Mouse (Mus musculus): ENCODE data around the gene Jade3. TPM values are rescaled to one million over a fixed set of nuclear protein-coding genes. Genes with fewer than 3 reads are reported as not detected.

The Jade3 gene
- polyA plus RNA-seq, 1 experiment, result 4.0 TPM

DNA sequence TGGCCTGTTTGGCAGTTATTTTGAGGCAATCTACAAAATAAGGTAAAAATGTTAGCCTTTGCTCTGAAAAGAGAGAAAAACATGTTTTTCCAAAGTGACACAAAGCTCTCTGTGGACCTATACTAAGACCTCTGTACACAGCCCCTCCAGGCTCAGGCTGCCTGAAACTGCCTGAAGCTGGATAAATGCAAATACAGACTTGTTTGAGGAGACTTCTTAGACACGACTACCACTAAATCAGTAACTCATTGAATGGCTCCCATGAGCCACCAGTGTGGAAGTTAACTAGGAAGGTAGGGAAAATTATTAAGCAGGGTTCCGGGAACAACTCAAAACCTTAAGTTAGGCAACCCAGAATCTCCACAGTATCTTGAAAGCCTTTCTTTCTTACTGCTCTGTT, 17.8 kb upstream of the Jade3 start:
- WGBS, result 76% methylated on average over 2 of the region's 2 CpGs
- H3K4me1 ChIP-seq (ENCODE audit: control insufficient read depth, insufficient read depth, low read length), result no peaks in the 10 kb centered on the region
- TF ChIP-seq POLR2A (IDR thresholded peaks at IDR 0.05; ENCODE audit: borderline replicate concordance, control insufficient read depth, low read depth, low read length), result no peak
- TF ChIP-seq CTCF (IDR thresholded peaks at IDR 0.05; ENCODE audit: control insufficient read depth, insufficient read depth, low read length), result no peak
- H3K4me3 ChIP-seq (replicated peaks; ENCODE audit: control insufficient read depth, low read depth, low read length), result no peak overlapping the region
- H3K27ac ChIP-seq (ENCODE audit: control insufficient read depth, insufficient read depth, low read depth, low read length, poor library complexity), result no peak overlapping the region

DNA sequence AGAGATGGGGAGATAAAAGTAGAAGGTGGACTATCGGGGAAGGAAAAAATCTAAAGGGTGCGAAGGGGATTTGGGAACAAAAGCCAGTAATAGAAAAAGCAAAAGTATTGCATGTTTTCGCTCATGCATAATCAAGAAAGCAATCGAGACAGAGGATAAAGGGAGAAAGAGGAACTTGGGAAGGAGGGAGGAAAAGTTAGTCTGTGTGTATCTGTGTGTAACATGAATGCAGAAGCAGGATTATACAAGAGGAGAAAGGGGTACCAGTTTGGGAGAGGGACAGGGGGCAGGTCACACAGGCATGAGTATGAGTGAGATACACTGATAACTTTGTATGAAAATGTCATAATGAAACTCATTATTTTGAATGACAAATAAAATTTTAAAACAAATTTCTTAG, 14.1 kb upstream of the Jade3 start:
- TF ChIP-seq POLR2A (IDR thresholded peaks at IDR 0.05; ENCODE audit: borderline replicate concordance, control insufficient read depth, low read depth, low read length) (no peak), CTCF (IDR thresholded peaks at IDR 0.05; ENCODE audit: control insufficient read depth, insufficient read depth, low read length) (no peak)
- no peak overlapping the region for H3K27ac ChIP-seq (ENCODE audit: control insufficient read depth, insufficient read depth, low read depth, low read length, poor library complexity)
- no peak overlapping the region for H3K4me3 ChIP-seq (replicated peaks; ENCODE audit: control insufficient read depth, low read depth, low read length)
- WGBS, result 59% methylated on average over 4 of the region's 4 CpGs
- no peaks in the 10 kb centered on the region for H3K4me1 ChIP-seq (ENCODE audit: control insufficient read depth, insufficient read depth, low read length)

DNA sequence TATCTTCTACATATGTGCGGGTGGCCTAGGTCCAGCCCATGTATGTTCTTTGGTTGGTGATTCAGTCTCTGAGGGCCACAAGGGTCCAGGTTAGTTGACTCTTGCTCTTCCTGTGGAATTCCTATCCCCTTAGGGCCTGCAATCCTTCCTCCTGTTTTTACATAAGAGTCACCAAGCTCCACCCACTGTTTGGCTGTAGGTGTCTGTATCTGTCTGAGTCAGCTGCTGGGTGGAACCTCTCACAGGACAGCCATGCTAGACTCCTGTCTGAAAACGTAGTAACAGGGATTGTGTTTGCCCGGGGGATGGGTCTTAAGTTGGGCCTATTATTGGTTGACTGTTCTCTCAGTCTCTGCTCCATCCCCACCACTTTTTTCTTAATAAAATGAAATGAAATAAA, 13.3 kb upstream of the Jade3 start:
- no peak overlapping the region for H3K27ac ChIP-seq (ENCODE audit: control insufficient read depth, insufficient read depth, low read depth, low read length, poor library complexity)
- TF ChIP-seq CTCF (IDR thresholded peaks at IDR 0.05; ENCODE audit: control insufficient read depth, insufficient read depth, low read length) (no peak), POLR2A (IDR thresholded peaks at IDR 0.05; ENCODE audit: borderline replicate concordance, control insufficient read depth, low read depth, low read length) (no peak)
- H3K4me1 ChIP-seq (ENCODE audit: control insufficient read depth, insufficient read depth, low read length), result no peaks in the 10 kb centered on the region
- 79% methylated on average over 3 of the region's 3 CpGs for WGBS
- no peak overlapping the region for H3K4me3 ChIP-seq (replicated peaks; ENCODE audit: control insufficient read depth, low read depth, low read length)

DNA sequence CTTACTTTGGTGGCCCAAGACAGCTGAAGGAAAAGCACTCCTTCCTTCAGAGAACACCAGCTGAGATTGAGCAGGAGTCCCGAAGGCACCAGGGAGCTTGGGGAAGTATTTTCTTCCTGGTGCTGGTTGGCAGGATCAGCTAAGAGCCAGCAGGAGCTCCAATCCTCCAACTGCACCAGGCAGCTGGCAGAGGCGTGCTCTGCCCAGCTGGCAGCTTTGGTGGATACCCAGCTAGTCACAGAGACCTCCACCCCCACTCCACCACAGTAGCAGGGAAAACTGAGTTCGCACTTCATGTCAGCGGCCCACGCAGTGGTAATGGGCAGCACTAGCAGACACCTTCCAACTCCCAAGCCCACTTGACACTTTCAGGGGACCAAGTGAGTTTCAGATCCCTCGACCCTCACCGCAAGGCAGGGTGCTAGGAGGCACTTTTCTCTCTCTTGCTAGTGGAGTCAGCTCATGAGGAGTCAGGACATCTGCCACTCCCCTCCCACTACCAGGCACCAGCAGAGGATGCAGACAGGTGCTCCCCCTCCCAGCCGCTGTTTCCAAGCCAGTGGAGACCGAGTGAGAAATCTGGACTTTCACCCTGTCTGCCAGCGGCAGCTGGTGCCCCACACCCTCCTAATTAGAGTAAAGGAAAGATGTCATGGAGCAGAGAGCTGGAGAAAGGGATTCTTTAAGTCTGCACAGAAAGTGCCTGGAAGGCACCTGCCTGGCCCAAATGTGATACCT, 10.4 kb upstream of the Jade3 start:
- TF ChIP-seq CTCF (IDR thresholded peaks at IDR 0.05; ENCODE audit: control insufficient read depth, insufficient read depth, low read length), result no peak
- TF ChIP-seq POLR2A (IDR thresholded peaks at IDR 0.05; ENCODE audit: borderline replicate concordance, control insufficient read depth, low read depth, low read length), result no peak
- no peaks in the 10 kb centered on the region for H3K4me1 ChIP-seq (ENCODE audit: control insufficient read depth, insufficient read depth, low read length)
- WGBS, result 84% methylated on average over 10 of the region's 10 CpGs

DNA sequence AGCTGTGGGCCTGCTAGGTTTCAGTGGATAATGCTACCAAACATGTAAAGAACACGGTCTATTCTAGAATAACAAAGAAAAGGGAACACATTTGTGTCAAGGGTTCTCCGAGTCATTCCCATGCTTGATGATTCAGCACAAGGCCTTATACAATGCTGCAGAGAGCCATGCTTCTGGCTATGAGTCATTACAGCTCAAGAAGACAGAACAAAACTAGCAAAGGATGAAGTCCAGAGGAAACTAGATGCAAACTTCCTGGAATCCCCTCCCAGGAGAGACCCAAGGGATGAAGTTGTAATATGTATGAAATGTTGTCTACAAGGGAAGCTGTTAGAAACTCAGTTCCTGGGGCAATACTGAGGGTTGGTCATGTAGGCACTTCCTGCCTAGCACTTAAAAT, 7.0 kb upstream of the Jade3 start:
- WGBS, result 56% methylated on average over 2 of the region's 2 CpGs
- H3K4me1 ChIP-seq (ENCODE audit: control insufficient read depth, insufficient read depth, low read length), result no peaks in the 10 kb centered on the region
- no peak overlapping the region for H3K27ac ChIP-seq (ENCODE audit: control insufficient read depth, insufficient read depth, low read depth, low read length, poor library complexity)
- H3K4me3 ChIP-seq (replicated peaks; ENCODE audit: control insufficient read depth, low read depth, low read length), result no peak overlapping the region
- TF ChIP-seq POLR2A (IDR thresholded peaks at IDR 0.05; ENCODE audit: borderline replicate concordance, control insufficient read depth, low read depth, low read length) (no peak), CTCF (IDR thresholded peaks at IDR 0.05; ENCODE audit: control insufficient read depth, insufficient read depth, low read length) (no peak)

More for the DNA sequence above, 10.4 kb upstream of the Jade3 start:
- no peak overlapping the region for H3K27ac ChIP-seq (ENCODE audit: control insufficient read depth, insufficient read depth, low read depth, low read length, poor library complexity)
- H3K4me3 ChIP-seq (replicated peaks; ENCODE audit: control insufficient read depth, low read depth, low read length), result no peak overlapping the region

DNA sequence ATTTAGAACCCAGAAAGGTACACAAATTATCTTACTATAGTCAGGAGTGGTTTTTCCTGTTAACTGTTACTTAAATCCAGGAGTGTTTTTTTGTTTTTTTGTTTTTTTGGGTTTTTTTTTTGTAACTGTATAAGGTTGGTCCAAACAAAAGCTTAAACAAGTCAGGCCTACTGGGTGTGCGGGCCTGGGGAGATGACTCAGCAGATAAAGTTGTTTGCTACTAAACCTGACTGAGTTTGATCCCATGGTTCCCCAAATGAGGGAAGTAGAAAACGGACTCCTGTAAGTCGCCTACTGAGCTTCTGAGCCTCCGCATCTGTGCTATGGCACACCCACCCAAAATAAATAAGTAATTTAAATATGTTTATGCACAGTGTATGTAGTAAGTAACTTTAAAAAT, 6.0 kb upstream of the Jade3 start:
- Histone ChIP-seq H3K27ac (ENCODE audit: control insufficient read depth, insufficient read depth, low read depth, low read length, poor library complexity) (no peak overlapping the region), H3K4me3 (replicated peaks; ENCODE audit: control insufficient read depth, low read depth, low read length) (no peak overlapping the region), H3K4me1 (ENCODE audit: control insufficient read depth, insufficient read depth, low read length) (no peaks in the 10 kb centered on the region)
- 58% methylated on average over 4 of the region's 4 CpGs for WGBS
- TF ChIP-seq POLR2A (IDR thresholded peaks at IDR 0.05; ENCODE audit: borderline replicate concordance, control insufficient read depth, low read depth, low read length), result no peak

DNA sequence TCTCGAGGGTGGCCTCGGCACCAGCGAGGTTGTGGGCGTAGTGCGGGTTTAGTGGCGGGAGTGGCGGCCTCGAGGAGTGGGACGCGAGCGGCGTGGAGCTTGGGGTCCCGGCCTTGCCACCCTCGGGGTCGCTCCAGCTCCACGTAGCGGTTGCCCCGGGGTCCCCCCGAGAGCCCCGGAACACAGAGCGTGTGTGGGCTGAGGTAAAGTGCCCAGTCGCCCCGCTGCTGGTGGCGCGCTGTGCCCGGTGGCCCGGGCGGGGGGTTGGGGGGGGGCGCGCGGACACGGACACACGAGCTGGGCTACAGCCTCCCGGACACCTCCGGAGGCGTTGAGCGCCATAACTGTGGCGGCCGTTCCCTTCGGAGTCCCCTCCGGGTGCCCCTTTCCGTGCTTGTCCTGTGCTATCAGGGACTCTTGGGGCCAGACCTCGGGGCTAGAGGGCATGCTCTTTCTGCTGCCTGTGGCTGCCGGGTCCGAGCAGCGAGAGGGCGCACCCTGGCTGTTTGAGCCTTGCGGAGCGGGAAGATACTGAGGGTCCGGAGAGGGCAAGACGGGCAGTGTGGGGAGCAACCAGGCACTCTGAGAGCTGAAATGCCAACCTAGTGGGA, 456 bp downstream of the Jade3 start:
- TF ChIP-seq POLR2A (IDR thresholded peaks at IDR 0.05; ENCODE audit: borderline replicate concordance, control insufficient read depth, low read depth, low read length) (no peak), CTCF (IDR thresholded peaks at IDR 0.05; ENCODE audit: control insufficient read depth, insufficient read depth, low read length) (peak; percentile 11; the same call in 1 of the 2 replicates)
- Histone ChIP-seq H3K4me3 (replicated peaks; ENCODE audit: control insufficient read depth, low read depth, low read length) (peak overlapping the region; percentile 86), H3K4me1 (ENCODE audit: control insufficient read depth, insufficient read depth, low read length) (no peaks in the 10 kb centered on the region), H3K27ac (ENCODE audit: control insufficient read depth, insufficient read depth, low read depth, low read length, poor library complexity) (peak overlapping the region; percentile 76)
- 10% methylated on average over 36 of the region's 51 CpGs for WGBS

DNA sequence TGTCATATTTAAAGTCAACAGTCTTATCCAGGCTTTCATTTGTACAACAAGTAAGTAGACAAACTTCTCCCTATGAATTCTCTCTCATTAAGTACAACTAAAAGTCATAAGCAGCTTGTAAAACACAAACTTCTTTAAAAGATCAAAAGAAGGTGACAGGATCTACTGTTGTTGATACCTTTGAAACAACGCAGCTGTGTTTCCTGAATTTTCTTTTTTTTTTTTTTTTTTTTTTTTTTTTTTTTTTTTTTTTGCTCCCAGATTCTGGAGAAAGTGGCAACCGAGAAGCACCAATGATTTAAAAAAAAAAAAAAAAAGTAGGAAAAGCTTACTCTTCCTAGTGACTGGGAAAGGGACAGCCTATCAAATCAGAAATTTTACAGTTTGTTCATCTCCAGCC, 57.7 kb downstream of the Jade3 start:
- 80% methylated on average over 2 of the region's 2 CpGs for WGBS
- Histone ChIP-seq H3K4me3 (replicated peaks; ENCODE audit: control insufficient read depth, low read depth, low read length) (no peak overlapping the region), H3K27ac (ENCODE audit: control insufficient read depth, insufficient read depth, low read depth, low read length, poor library complexity) (no peak overlapping the region), H3K4me1 (ENCODE audit: control insufficient read depth, insufficient read depth, low read length) (no peaks in the 10 kb centered on the region)
- TF ChIP-seq CTCF (IDR thresholded peaks at IDR 0.05; ENCODE audit: control insufficient read depth, insufficient read depth, low read length) (no peak), POLR2A (IDR thresholded peaks at IDR 0.05; ENCODE audit: borderline replicate concordance, control insufficient read depth, low read depth, low read length) (no peak)
